Mouse (Mus musculus) midbrain, embryonic 14.5 days (tissue): Measurements from ENCODE around the gene Map3k20. TPM values are rescaled to one million over a fixed set of nuclear protein-coding genes. Genes with fewer than 3 reads are reported as not detected.
A peak's percentile ranks its signal among the peaks of the same experiment; 100 is the strongest.

ENCODE experiments used
- ATAC-seq: fragments of 200-750 bp; cut with Nextera tagmentation; 2 replicates; pipeline ENCODE4 v1.8.0; 2017; ENCODE audit warnings: moderate number of reproducible peaks, moderate library complexity; ENCODE audit not compliant: low FRiP score, low TSS enrichment
- DNase-seq: peaks from one replicate; pipeline ENCODE4 v3.0.0-alpha.2; 2015
- H3K27ac ChIP-seq: fragments of 300-500 bp; sonication (generic); replicated peaks from 2 replicates; pipeline ENCODE4 v1.5.1; 2014; ENCODE audit warnings: mild to moderate bottlenecking, low read depth, low read length, moderate library complexity
- H3K27me3 ChIP-seq: fragments of 300-500 bp; sonication (generic); 2 replicates; pipeline ENCODE4 v1.6.1; 2014; ENCODE audit warnings: low read length, control low read depth, mixed read lengths; ENCODE audit not compliant: control insufficient read depth, insufficient read depth
- H3K36me3 ChIP-seq: fragments of 300-500 bp; sonication (generic); 2 replicates; pipeline ENCODE4 v1.6.1; 2014; ENCODE audit warnings: low read length, control low read depth; ENCODE audit not compliant: control insufficient read depth, insufficient read depth
- H3K4me1 ChIP-seq: fragments of 300-500 bp; sonication (generic); 2 replicates; pipeline ENCODE4 v1.6.1; 2014; ENCODE audit warnings: mild to moderate bottlenecking, antibody characterized with exemption, low read length, control low read depth; ENCODE audit not compliant: control insufficient read depth, insufficient read depth
- H3K4me2 ChIP-seq: fragments of 300-500 bp; sonication (generic); 2 replicates; pipeline ENCODE4 v1.6.1; 2014; ENCODE audit warnings: mild to moderate bottlenecking, low read length, moderate library complexity
- H3K4me3 ChIP-seq: fragments of 300-500 bp; sonication (generic); replicated peaks from 2 replicates; pipeline ENCODE4 v1.5.1; 2014; ENCODE audit warnings: low read depth, low read length
- H3K9ac ChIP-seq: fragments of 300-500 bp; sonication (generic); replicated peaks from 2 replicates; pipeline ENCODE4 v1.6.1; 2014; ENCODE audit warnings: mild to moderate bottlenecking, low read length, moderate library complexity
- H3K9me3 ChIP-seq: fragments of 300-500 bp; sonication (generic); 2 replicates; pipeline ENCODE4 v1.6.1; 2016; ENCODE audit warnings: low read length, control low read depth, mixed read lengths; ENCODE audit not compliant: control insufficient read depth
- WGBS: fragments of 180-500 bp; shearing (Covaris S2); extraction: QIAGEN DNeasy Blood & Tissue Kit; methylation state at CpG from one replicate; pipeline ENCODE4 v1.1.7; 2014; 5-methylcytosine and 5-hydroxymethylcytosine counted together
- polyA plus RNA-seq: library from polyadenylated mRNA; unstranded; fragments of >200 nt; fragmentation: Nextera tagmentation; extraction: Ambion mirVana; gene quantifications from 2 replicates; pipeline ENCODE4 v1.2.1, GENCODE M21; 2014

Gene Map3k20
- 3.8 and 6.6 TPM in 2 replicates for polyA plus RNA-seq

- Histone ChIP-seq H3K36me3 (no peaks in the 10 kb centered on the region), H3K4me1 (no peaks in the 10 kb centered on the region), H3K27ac (no peak within 1 kb of the TSS), H3K4me3 (peak within 1 kb of the TSS; percentile 78), H3K9me3 (no peaks in the 10 kb centered on the region), H3K4me2 (peak within 1 kb of the TSS; percentile 99), H3K9ac (peak within 1 kb of the TSS; percentile 74), H3K27me3 (no peaks in the 10 kb centered on the region)
- peak; percentile 81 for DNase-seq
- WGBS = 2% methylated on average over 49 of the region's 50 CpGs
- peak; percentile 67; the same call in 1 of the 2 replicates for ATAC-seq
Measured at GRCm38 (mm10) chr2:72285256-72285887, at the start of gene Map3k20. Gene Map3k20, plus strand, starts transcription at chr2:72285637.

GRCm38 (mm10) chr2:72238421-72238820 lies 47.0 kb upstream of the Map3k20 start:
- WGBS = 77% methylated on average over 2 of the region's 2 CpGs
- ATAC-seq (no peak), DNase-seq (no peak)
- Histone ChIP-seq H3K9me3 (no peaks in the 10 kb centered on the region), H3K4me1 (0 out of 2 replicates have a peak, but pooled peaks cover 5% of the 10 kb centered on the region), H3K36me3 (no peaks in the 10 kb centered on the region), H3K9ac (no peak overlapping the region), H3K27me3 (no peaks in the 10 kb centered on the region; the same call in 1 of the 2 replicates), H3K27ac (no peak overlapping the region), H3K4me3 (no peak overlapping the region), H3K4me2 (no peak overlapping the region)

GRCm38 (mm10) chr2:72238925-72239324 lies 46.5 kb upstream of the Map3k20 start:
- Histone ChIP-seq H3K27ac (no peak overlapping the region), H3K9ac (no peak overlapping the region), H3K4me3 (no peak overlapping the region), H3K4me1 (0 out of 2 replicates have a peak, but pooled peaks cover 5% of the 10 kb centered on the region), H3K9me3 (no peaks in the 10 kb centered on the region), H3K4me2 (no peak overlapping the region), H3K36me3 (no peaks in the 10 kb centered on the region), H3K27me3 (no peaks in the 10 kb centered on the region; the same call in 1 of the 2 replicates)
- ATAC-seq = no peak
- WGBS = 52% methylated on average over 11 of the region's 11 CpGs
- no peak for DNase-seq

- Histone ChIP-seq H3K4me1 (0 out of 2 replicates have a peak, but pooled peaks cover 5% of the 10 kb centered on the region), H3K36me3 (no peaks in the 10 kb centered on the region), H3K9me3 (no peaks in the 10 kb centered on the region), H3K4me2 (no peak overlapping the region), H3K27ac (no peak overlapping the region), H3K4me3 (no peak overlapping the region), H3K27me3 (no peaks in the 10 kb centered on the region; the same call in 1 of the 2 replicates), H3K9ac (no peak overlapping the region)
- WGBS = 94% methylated on average over 8 of the region's 8 CpGs
- DNase-seq = no peak
- no peak for ATAC-seq
Measured at GRCm38 (mm10) chr2:72239456-72239855, 46.0 kb upstream of the Map3k20 start.

GRCm38 (mm10) chr2:72239993-72240392 lies 45.4 kb upstream of the Map3k20 start:
- H3K4me3 ChIP-seq = no peak overlapping the region
- H3K9me3 ChIP-seq = no peaks in the 10 kb centered on the region
- WGBS = 61% methylated on average over 7 of the region's 7 CpGs
- no peak overlapping the region for H3K9ac ChIP-seq
- no peaks in the 10 kb centered on the region; the same call in 1 of the 2 replicates for H3K27me3 ChIP-seq
- no peak overlapping the region for H3K27ac ChIP-seq
- ATAC-seq = no peak
- 0 out of 2 replicates have a peak, but pooled peaks cover 5% of the 10 kb centered on the region for H3K4me1 ChIP-seq
- no peak overlapping the region for H3K4me2 ChIP-seq
- DNase-seq = no peak
- H3K36me3 ChIP-seq = no peaks in the 10 kb centered on the region

GRCm38 (mm10) chr2:72240691-72241090 lies 44.7 kb upstream of the Map3k20 start:
- ATAC-seq = no peak
- no peak overlapping the region for H3K9ac ChIP-seq
- H3K4me2 ChIP-seq = no peak overlapping the region
- no peak overlapping the region for H3K27ac ChIP-seq
- DNase-seq = no peak
- H3K4me3 ChIP-seq = no peak overlapping the region
- no peaks in the 10 kb centered on the region for H3K9me3 ChIP-seq
- H3K27me3 ChIP-seq = no peaks in the 10 kb centered on the region; the same call in 1 of the 2 replicates
- H3K4me1 ChIP-seq = 0 out of 2 replicates have a peak, but pooled peaks cover 5% of the 10 kb centered on the region
- H3K36me3 ChIP-seq = no peaks in the 10 kb centered on the region
- 80% methylated on average over 7 of the region's 7 CpGs for WGBS

- Histone ChIP-seq H3K27me3 (no peaks in the 10 kb centered on the region; the same call in 1 of the 2 replicates), H3K4me2 (no peak overlapping the region), H3K27ac (no peak overlapping the region), H3K9me3 (no peaks in the 10 kb centered on the region), H3K4me3 (no peak overlapping the region), H3K36me3 (no peaks in the 10 kb centered on the region), H3K4me1 (0 out of 2 replicates have a peak, but pooled peaks cover 5% of the 10 kb centered on the region), H3K9ac (no peak overlapping the region)
- 51% methylated on average over 14 of the region's 14 CpGs for WGBS
- ATAC-seq (no peak; the same call in 1 of the 2 replicates), DNase-seq (no peak)
Measured at GRCm38 (mm10) chr2:72241714-72242472, 43.5 kb upstream of the Map3k20 start.

- DNase-seq (no peak), ATAC-seq (no peak)
- Histone ChIP-seq H3K4me3 (no peak overlapping the region), H3K9ac (no peak overlapping the region), H3K36me3 (no peaks in the 10 kb centered on the region), H3K9me3 (no peaks in the 10 kb centered on the region), H3K27me3 (no peaks in the 10 kb centered on the region; the same call in 1 of the 2 replicates), H3K27ac (no peak overlapping the region), H3K4me2 (no peak overlapping the region), H3K4me1 (0 out of 2 replicates have a peak, but pooled peaks cover 5% of the 10 kb centered on the region)
- 24% methylated on average over 12 of the region's 12 CpGs for WGBS
Measured at GRCm38 (mm10) chr2:72242910-72243675, 42.3 kb upstream of the Map3k20 start.
